Mouse (Mus musculus) heart, adult 8-10 months (tissue): ENCODE measurements at regions not wholly inside any gene's neighbourhood (a gene's known extent, or its start where the extent isn't known, plus 50 kb on each side); places are given as distances from the start of the nearest gene placed in this dataset.

Experiments used
- DNase-seq: peaks from one replicate; pipeline ENCODE4 v3.0.0; 2022; ENCODE audit warnings: low spot score

DNA sequence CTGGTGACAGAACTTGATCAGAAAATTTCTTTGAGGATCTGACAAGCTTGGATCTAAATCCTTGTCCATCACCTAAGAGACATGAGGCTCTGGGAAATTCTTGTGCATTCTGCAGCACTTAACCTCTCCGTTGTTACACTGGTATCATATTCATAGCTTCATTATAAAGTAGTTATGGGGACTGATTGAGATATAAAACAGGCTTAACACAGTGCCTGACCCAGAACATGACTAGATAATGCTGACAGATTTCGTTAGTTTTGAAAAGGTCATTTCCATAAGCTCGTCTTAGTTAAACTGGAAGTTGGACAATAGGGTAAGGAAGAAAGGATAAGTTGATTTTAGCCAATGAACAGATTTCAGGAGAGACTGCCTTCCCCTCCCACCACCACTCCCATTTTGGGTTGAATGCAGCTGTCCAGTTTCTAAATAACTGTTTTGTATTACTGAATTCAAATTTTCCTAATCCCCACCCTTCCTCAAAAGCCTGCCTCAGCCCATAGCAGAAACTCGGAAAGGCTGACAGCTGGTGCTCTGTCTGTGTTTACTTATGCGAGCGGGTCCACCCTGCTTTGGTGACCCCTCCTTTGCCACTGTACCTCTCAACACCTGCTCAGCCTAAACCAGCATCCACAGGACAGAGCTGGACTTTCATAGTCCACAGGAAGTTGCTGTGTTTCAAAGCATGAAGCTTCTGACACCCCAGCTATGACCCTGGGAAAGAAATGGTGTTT lies 340.8 kb downstream of the Pax1 start:
- DNase-seq, result no peak

DNA sequence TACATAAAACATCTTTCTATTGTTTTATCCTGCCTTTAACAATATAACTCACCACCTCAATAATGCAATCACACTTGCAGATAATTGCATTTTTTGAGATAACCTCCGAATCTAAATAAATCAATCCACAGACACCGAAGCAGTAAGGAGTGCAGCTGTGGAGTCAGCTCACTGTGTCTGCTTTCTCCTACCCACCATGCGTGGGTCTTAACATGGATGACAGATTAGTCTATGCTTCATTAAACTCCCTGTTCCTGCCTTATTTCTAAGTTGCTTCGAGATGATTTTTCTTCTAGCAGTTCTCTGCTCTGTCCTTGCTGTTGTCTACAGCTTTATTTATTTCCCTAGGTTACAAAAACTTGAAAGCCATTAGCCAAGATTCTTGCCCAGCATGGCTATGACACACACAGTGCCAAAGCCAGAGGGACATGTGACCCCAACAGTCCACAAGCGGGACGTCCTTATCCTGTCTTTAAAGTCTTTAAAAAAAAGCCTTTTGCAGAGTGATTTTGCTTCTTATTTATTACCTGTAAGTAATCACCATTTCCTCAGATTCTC lies 337.9 kb downstream of the Pax1 start:
- DNase-seq, result no peak

DNA sequence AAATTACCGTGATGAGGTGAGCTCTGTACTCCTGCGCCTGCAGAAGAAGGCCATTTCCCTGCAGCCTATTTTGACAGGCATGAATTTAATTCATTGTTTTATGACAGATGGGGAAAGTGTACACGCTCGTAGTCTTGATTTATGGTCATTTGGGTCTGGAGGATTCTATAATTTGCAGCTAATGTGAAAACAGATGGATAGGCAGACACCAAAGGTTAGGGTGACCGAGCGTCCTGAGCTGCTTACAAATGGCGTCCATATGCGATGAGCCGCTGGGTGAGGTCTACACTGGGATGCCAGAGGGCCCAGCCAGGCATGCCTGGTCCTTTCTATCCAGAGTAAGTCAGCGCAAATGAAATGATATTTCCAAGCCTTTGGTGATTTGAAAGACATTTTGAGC lies 330.2 kb downstream of the Pax1 start:
- no peak for DNase-seq

DNA sequence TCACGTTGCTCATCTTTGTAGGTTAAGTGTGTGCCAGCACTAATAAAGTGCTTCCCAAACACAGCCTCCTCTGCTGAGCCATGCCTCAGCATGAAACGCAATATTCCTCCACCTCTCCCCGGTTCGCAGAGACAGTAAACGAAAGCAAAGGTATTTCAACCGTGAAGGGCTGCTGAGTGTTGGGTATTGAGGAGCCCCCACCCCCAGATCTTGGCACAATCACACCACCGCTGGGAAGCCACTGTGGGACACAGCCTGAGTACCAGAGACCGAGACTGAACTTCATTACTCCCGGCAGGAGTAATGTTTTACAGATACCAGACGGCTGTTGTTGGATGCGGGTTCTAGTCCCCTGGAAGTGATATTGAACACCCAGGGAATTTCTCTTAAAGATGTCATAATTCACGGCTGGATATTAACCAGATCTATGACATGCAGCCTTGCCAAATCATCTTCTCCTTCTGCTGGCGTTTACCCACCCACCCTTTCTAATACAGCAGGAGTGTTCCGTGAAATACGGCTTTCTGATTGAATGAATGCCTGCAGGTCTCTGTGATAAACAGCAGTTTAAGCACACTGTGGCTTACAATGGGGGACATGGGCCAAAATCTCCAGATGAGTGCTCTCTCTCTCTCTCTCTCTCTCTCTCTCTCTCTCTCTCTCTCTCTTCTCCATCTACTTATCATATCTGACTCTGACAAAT lies 328.9 kb downstream of the Pax1 start:
- DNase-seq, result no peak

DNA sequence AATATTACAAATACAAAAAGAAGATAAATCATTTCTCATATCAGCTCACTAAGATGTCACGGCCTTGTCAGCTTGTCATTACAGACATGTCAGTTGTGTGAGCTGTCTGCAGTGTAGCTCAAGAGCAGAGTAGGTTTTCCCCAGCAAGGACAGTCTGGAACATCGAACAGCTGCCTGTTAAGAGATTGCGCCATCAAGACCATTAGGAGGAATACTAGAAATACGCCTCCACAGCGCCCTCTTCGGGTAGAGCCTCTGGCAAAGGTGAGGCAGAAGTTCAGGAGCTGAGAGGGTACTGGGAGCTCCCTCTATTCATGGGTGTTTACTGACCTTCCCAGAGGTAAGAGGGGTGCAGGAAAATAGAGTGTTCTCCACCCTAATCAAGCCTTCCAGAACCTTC lies 327.0 kb downstream of the Pax1 start:
- peak; percentile 13 for DNase-seq

DNA sequence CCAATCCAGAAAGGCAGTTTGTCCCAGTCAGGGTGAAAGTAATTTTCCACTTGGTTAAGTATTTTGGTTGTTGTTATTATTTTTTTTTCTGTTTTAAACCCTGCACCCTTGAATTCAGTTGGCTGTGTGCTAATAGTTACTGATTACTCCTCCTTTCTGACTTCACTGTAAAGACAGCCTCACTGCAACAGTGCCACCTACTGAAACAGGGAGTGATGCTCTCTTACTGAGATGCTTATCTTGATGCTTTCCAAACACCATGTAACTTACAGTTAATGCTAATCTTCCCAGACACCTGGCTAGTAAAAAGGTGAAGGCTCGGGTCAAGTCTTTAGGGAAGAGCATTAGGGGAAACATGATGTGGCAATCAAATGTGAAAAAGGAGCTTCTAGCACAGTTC lies 294.9 kb downstream of the Pax1 start:
- DNase-seq, result no peak

DNA sequence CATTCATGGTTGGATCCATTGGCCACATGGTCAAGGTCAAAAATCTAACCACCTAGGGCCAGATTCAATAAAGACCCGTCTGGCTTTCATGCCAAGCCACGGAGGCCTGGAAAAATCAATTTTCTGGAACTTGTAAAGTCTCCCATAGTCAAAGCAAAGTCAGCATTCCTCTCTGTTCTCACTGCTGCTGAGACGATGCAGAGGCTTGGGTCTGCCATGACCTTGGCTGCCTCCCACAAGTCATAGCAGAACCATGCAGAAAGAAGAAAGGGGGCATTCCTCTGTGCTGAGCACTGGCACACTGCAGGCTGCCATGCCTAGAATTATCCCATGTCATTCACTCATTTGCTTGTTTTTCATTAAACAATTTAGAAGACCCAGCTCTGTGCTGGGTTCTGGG lies 288.5 kb downstream of the Pax1 start:
- DNase-seq, result no peak

DNA sequence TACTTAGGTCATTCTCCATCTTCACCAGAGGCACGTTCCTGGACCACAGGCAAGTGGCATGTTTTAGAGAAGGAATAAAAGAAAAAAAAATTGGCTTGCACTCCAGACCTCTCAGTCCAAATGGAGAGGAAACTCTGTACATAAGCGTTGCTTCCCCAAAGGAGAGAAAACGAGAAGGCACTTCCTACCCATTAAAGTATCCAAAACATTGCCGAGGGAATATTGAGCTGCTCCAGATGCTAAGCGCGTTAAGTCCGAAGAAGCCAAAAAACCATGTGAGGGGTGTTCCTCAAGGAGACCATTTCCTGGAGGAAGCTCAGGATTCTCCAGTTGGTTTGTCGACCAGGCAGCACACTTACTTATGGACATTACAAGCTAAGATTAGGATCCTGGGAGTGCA lies 286.2 kb downstream of the Pax1 start:
- DNase-seq, result no peak

DNA sequence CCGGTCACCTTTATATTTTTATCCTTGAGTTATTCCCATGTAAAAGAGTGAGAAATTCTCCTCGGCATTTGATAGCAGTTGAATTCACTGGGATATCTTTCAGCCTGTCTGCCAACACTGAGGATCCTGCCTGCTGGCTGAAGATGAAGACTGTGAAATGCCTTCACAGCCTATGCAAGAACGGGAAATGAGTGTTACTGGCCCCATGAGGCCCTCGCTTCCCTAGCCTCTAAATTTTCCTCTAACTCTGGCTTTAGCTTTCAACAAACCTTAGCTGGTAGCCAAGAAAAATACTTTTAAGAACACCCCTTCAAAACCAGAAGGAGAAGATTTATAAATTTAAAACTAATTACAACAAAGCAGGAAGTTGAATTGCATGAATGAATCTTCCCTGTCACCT lies 285.8 kb downstream of the Pax1 start:
- no peak for DNase-seq

DNA sequence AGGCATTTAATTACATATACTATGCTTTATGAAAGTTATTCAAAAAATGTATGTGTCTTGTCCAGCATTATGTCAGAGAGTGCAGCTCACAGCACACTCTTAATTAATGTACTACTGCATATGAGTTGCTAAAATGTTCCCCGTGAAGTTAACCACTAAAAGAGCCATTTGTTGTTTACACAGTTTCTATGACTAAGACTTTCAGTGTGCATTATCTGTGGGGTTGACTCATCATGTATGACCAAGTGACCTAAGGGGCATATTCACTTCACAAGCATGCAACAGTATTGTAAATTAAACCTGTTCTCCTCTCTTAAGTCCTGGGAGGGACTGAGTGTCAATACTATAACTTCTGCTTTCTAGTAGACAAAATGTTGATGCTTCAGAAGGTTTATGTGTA lies 276.2 kb downstream of the Pax1 start:
- DNase-seq, result no peak

DNA sequence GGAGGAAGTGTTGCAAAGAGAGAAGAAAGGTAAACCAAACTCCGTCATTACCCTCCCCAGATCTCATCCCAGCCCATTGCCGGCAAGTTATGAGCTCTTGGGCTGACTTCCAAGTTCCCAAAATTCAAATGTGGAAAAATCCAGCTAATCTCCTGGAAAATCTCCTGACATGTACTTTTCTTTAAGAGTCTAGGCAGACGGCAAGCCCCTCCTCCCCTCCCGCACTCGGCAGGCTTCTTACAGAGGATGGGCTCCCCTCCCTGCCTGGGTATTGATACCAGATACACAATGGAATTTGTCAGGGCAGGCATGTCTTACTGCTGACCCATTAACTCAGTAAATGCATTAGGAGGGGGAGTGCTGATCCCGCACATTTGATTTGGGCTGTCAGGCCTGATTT lies 271.0 kb downstream of the Pax1 start:
- DNase-seq, result no peak

DNA sequence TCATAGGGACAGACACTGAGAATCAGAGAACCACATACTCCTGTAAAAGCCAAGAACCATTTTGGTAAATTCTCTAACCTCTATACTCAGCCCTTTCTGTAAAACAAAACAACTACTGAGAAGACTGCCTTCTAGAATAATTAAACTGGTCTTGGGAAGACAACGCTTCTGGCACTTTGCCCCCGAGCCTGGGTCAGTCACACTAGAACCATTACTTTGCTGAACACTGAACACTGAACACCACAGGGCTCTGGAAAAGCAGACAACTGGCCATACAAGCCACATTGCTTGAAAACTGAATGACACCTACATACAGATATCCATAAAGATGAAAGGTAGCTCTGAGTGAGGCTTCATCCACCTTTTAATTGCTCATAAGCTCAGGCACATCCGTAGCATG lies 268.0 kb downstream of the Pax1 start:
- DNase-seq, result no peak

DNA sequence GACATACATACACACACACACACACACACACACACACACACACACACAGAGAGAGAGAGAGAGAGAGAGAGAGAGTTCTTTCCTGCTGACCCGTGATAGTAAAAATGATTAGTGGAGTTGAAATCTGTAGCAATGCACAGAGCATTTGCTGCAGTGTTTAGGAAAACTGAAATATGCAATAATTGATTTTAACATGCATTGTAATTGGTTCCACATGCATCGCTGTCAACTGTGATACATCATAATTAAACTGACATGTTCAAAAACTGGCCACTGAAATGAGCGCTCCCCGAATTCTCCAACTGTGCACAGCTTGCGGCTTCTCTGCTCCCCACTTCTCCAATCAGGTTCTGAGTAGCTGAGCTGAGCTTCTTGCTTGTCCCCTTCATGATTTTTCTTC lies 265.4 kb downstream of the Pax1 start:
- DNase-seq, result no peak

DNA sequence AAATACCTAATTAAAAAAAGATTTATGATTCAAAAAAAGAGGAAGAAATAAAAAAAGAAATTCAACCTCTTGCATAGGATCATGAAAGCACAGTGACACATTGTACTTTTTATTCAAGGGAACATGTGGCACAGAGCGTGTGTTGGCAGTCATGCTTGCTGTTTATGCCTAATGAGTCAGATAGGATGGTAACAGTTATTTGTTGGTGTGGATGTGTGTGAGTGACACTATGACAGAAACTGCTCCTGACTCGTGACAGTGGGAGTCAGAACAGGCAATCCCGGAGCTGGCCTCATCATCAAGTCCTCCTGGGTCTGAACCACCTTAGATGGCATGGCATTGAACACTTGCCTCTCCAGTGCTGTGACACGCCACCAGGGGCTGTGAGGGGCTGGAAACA lies 261.4 kb downstream of the Pax1 start:
- no peak for DNase-seq

DNA sequence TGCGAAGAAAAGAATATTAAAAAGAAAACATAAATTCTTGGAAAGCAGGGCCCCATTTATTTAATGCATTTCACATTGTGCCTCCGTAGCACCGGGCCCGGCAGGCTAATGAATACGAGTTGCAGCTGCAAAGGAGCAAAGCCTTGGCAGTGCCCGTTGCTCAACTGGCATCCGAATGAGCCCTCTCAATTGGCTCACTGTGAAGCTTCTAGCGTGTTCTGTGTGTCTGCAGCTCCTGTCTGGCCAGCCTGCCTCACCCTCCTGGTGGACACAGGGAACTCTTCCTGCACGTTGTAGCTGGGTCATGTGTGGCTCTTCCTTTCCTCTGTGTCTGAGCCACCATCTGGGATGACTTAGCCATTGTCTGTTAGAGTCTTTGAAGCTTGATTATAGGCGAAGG lies 256.1 kb downstream of the Pax1 start:
- DNase-seq, result no peak

DNA sequence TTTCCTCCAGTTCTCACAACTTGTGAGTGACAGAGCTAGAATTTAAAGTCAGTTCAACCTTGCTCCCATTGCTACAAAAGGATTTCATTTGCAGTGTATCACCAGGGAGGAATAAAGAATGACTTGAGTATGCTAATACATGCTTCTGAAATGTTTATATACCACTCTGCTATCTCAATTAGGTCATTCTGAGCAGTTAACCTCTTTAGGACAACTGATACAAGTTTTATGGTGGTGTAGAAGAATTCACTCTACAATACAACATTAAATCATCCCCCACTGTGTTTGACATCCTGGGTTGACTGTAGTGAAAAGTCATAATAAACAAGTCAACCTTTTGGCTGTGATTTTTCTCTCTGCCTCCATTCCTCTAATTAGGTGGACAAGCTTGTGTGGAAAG lies 248.6 kb downstream of the Pax1 start:
- no peak for DNase-seq

DNA sequence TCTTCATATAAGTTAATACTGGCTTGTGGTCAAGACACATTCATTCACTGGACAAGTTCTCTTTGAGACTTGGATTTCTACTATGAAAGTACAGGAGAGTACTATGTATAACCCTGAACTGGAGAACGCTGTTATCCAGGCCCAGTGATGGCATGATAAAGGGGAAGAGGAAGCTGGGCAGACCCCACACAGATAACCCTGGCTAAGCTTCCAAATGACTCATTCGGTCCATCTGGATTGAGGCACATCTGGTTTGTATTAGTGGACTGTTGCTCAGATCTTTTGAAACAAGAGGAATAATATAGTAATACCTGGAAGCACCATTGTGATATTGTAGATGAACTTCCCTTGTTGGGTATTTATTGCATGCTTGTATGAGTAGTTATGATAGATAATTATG lies 239.9 kb downstream of the Pax1 start:
- no peak for DNase-seq

DNA sequence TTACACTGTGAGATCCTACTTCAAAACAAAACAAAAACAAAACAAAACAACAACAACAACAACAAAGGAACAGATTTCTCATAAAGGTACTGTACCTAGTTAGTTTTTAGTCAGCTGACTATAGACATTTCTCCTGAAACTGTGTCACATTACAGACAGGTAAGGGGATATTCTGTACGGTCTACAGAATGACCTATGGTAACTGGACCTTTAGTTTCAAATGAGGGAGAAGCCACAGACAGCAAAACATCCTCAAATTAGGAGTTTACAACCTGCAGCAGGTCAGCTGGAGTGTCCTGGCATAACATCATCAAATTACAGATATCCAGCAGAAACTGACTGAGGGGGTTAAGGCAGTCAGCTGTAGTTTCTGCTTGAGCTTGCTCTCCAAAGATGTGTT lies 210.7 kb downstream of the Pax1 start:
- DNase-seq, result no peak

DNA sequence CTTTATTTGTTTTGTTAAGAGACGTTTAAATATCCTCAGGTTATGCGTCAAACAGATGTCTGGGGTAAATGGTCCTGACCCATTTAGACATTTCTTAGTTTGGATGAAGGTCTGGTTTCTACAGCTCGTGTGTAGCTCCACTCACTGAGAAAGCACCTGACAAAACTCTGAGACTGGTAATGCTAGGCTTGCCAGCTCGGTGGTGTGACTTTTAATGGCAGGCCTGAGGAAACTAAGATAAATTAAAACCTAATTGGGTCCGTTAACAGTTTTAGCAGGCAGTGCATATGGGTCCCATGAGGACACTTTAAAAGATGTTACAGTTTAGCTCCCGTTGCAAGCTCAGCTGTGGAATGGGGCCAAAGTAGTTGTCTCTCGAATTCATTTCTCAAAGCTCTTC lies 199.5 kb downstream of the Pax1 start:
- no peak for DNase-seq

DNA sequence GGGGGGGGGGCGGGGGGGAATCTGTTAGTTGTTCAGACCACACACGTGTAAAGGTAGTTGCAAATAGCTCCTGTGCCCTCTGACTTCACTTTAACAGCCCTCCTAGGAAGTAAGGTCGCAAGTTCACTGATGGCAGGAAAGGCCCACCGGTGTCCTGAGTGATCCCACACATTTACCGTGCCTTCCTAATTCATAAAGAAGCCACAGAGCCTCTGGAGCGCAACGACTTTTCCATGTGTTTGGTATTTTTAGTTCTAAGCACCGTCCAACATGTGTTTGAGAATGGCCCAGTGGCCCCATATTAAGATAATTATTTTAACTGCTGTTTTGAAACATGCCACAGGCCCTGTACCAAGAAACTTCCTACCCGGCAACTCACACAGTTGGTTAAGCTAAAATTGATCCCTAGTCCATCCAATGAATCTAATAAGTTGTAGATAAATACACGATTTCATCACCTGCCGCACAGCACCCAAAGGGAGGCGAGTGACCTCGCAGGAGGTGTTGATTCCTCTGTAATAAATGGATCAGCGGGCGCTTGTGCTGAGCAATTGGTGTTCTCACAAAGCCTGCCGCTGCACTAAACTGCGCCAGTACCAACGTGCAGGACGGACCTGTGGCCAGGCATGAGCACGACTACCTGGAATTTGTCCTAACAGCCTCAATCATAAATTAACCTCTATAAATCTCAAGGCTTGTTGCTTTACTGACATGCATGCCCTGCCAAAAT lies 198.9 kb downstream of the Pax1 start:
- DNase-seq, result no peak

DNA sequence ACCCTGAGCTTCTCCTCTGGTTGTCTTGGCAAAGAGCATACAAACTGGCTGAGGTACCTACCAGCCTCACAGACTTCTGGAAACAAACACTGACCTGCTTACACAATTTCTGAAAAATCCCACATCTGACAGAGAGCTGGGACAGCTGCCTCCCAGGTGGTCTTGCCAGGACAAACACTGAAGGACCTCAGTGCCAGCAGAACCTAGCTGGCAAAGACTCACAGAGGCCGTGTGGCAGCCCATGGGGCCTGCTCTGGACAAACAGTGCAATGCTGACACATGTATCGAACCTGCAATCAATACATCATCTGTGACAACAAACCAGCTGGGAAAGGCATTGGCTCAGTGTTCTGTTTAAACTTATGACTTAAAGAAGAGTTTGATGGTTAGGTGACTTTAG lies 167.4 kb downstream of the Pax1 start:
- no peak for DNase-seq

DNA sequence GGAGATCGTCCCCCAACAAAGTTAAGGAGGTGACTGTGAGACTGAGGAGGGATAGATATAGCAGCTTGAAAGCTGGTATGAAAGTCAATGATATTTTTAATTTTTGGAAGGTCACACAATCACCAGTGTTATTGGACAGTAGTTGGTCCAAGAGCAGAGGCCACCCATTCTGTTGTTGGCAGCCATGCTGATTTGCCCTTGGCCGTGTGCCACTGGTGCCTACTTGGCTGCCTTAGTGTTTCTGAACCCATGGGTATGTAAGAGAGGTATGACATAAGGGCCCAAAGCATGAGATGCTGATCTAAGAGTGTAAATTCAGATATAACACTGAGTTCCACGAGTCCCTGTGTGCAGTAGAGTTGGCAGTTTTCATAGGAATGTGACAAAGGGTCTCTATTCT lies 153.7 kb downstream of the Pax1 start:
- DNase-seq, result peak; percentile 17

DNA sequence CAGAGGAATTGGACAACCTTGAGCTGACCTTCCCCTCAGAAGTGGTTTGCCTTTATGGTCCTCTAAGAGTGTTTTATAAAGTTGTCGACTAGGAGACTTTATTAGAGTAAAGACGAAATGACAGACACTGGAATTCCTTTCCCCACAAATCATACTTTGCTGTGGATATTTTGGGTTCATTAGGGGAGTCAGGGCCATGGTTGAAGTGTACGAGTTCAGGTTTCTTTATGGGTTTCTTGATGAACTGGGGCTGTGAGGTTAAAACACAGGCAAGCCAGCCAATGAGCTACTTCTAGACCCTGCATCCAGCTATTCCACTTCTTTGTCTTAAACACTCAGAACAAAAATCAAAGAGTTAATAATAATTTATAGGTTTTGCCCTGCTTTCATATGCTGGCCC lies 153.0 kb downstream of the Pax1 start:
- no peak for DNase-seq
